Mouse (Mus musculus): ENCODE measurements around the gene Cyb5d2. TPM values are rescaled to one million over a fixed set of nuclear protein-coding genes. Genes with fewer than 3 reads are reported as not detected.

The Cyb5d2 gene
- polyA plus RNA-seq (2014; fragmentation: Nextera tagmentation; extraction: Ambion mirVana), result 3.8 and 5.6 TPM in 2 replicates

DNA sequence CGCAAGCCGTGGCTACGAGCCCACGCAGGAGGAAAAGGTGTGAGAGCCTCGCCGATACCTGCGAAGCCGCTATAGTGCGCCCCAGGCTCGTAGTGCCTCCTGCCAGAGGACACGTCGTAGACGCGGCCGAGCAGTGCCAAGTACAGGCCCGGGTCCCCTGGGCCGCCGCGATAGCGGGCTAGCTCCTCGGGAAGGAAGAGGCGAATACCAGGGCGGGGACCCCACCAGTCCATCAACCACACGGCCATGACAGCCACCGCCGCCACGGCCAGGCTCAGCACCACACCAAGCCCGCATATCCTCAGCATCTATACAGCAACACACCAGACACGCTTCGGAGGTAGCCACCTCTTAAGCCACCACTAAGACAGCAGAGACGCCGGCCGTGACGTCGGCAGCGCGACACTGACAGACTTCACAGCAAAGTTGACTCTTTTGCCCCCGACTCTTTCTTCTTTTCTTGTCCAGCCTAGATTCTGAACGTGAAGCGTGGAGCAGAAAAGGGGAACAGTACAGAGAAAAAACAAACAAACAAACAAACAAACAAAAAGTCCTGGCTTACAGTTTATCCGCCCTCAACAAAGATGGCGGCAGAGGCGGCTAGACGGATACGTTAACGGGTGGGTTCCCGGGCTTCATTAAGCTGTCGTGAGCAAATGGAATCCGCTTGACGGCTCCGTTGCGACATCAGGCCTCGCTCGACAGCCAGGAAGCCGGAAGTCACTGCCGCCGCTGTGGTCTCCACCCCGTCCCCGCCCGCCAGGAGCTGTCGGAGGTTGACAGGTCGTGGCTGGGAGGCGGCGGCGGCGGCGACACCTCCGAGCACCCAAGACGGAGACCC, at the start of gene Cyb5d2, which contains the start of gene Zzef1:
TSS of gene Cyb5d2 (minus strand) at position 688 of the 841 bp plus-strand sequence.
TSS of gene Zzef1 (plus strand) at position 772 of the 841 bp plus-strand sequence.
- peak within 1 kb of the TSS; percentile 85 for H3K4me2 ChIP-seq (ENCODE audit: low read depth, low read length, severe bottlenecking)
- under 1% methylated on average over 69 of the region's 69 CpGs for WGBS
- H3K27ac ChIP-seq (ENCODE audit: low read depth, low read length), result peak within 1 kb of the TSS; percentile 41; the same call in 1 of the 2 replicates
- no peaks in the 10 kb centered on the region for H3K36me3 ChIP-seq (ENCODE audit: control insufficient read depth, insufficient read depth, low read length)
- DNase-seq (ENCODE audit: low spot score) (peak; percentile 95), ATAC-seq (replicated peaks; ENCODE audit: low FRiP score) (peak; percentile 93)
- H3K9me3 ChIP-seq (ENCODE audit: control insufficient read depth, low read length), result no peaks in the 10 kb centered on the region
- H3K27me3 ChIP-seq (ENCODE audit: control insufficient read depth, insufficient read depth, low read length), result no peaks in the 10 kb centered on the region
- no peaks in the 10 kb centered on the region; the same call in 1 of the 2 replicates for H3K4me1 ChIP-seq (replicated peaks; ENCODE audit: control insufficient read depth, insufficient read depth, low read length)
- H3K4me3 ChIP-seq (ENCODE audit: low read depth, low read length), result peak within 1 kb of the TSS; percentile 94
- peak within 1 kb of the TSS; percentile 87 for H3K9ac ChIP-seq (ENCODE audit: low read length)

DNA sequence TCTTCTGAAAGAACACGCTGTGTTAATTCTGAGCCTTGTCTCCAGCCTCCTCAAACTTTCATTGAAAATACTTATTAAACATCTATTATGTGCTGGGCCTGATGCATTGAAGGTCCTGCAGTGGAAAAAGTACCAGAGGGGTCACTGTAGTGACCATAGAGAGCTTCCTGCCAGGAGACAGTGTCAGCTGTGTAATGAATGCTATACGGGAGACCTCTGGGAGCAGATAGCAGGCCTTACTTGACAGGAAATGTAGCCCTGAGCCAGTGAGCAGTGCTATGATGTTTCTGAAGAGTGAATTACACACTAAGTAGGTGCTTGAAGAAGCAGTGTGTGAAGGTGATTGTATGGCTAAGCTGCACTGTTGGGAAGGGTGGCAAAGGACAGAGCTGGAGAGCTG, 49.6 kb upstream of the Cyb5d2 start:
- Histone ChIP-seq H3K4me1 (replicated peaks; ENCODE audit: control insufficient read depth, insufficient read depth, low read length) (no peaks in the 10 kb centered on the region), H3K4me3 (ENCODE audit: low read depth, low read length) (no peak overlapping the region), H3K27me3 (ENCODE audit: control insufficient read depth, insufficient read depth, low read length) (no peaks in the 10 kb centered on the region), H3K4me2 (ENCODE audit: low read depth, low read length, severe bottlenecking) (no peak overlapping the region), H3K9me3 (ENCODE audit: control insufficient read depth, low read length) (no peaks in the 10 kb centered on the region), H3K9ac (ENCODE audit: low read length) (no peak overlapping the region), H3K27ac (ENCODE audit: low read depth, low read length) (no peak overlapping the region), H3K36me3 (ENCODE audit: control insufficient read depth, insufficient read depth, low read length) (no peaks in the 10 kb centered on the region)
- DNase-seq (ENCODE audit: low spot score) (no peak), ATAC-seq (replicated peaks; ENCODE audit: low FRiP score) (no peak)
- WGBS, result 93% methylated on average over 2 of the region's 2 CpGs

DNA sequence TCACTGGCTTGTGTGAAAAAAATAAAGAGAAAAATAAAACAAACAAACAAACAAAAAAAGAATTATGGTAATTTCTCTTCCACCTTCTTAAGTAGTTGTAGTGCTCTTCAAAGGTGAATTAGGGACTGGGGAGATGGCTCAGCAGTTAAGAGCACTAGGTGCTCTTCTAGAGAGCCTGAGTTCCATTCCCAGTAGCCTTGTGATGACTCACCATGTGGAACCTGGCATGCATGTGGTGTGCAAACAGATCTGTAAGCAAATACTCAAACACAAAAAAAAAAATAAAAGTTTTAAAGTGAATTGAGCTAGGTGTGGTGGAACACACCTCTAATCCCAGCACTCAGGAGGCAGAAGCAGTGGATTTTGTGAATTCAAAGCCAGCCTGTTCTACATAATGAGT, 47.6 kb upstream of the Cyb5d2 start:
- Histone ChIP-seq H3K9me3 (ENCODE audit: control insufficient read depth, low read length) (no peaks in the 10 kb centered on the region), H3K4me2 (ENCODE audit: low read depth, low read length, severe bottlenecking) (no peak overlapping the region), H3K4me1 (replicated peaks; ENCODE audit: control insufficient read depth, insufficient read depth, low read length) (no peaks in the 10 kb centered on the region), H3K9ac (ENCODE audit: low read length) (no peak overlapping the region), H3K27me3 (ENCODE audit: control insufficient read depth, insufficient read depth, low read length) (no peaks in the 10 kb centered on the region), H3K4me3 (ENCODE audit: low read depth, low read length) (no peak overlapping the region), H3K27ac (ENCODE audit: low read depth, low read length) (no peak overlapping the region), H3K36me3 (ENCODE audit: control insufficient read depth, insufficient read depth, low read length) (no peaks in the 10 kb centered on the region)
- no peak for ATAC-seq (replicated peaks; ENCODE audit: low FRiP score)
- DNase-seq (ENCODE audit: low spot score), result no peak

DNA sequence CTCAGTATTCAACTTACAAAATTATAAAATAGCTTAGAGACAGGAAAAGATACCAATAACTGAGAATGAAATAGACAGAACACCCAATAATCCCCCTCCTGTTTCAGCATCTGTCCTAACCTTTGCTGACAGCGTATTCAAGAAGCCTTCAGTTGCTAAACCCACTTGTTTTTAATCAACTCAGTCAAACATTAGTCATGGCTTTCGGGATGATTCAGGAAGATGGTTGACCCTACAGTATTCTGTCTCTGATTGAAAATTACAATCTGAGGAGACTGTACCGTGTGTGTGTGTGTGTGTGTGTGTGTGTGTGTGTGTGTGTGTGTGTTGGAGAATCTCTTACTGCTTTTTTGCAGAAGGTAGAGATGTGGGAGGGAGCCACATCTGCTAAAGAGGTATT, 46.8 kb upstream of the Cyb5d2 start:
- ATAC-seq (replicated peaks; ENCODE audit: low FRiP score), result no peak
- Histone ChIP-seq H3K36me3 (ENCODE audit: control insufficient read depth, insufficient read depth, low read length) (no peaks in the 10 kb centered on the region), H3K9ac (ENCODE audit: low read length) (no peak overlapping the region), H3K4me1 (replicated peaks; ENCODE audit: control insufficient read depth, insufficient read depth, low read length) (no peaks in the 10 kb centered on the region), H3K27ac (ENCODE audit: low read depth, low read length) (no peak overlapping the region), H3K9me3 (ENCODE audit: control insufficient read depth, low read length) (no peaks in the 10 kb centered on the region), H3K4me2 (ENCODE audit: low read depth, low read length, severe bottlenecking) (no peak overlapping the region), H3K4me3 (ENCODE audit: low read depth, low read length) (no peak overlapping the region), H3K27me3 (ENCODE audit: control insufficient read depth, insufficient read depth, low read length) (no peaks in the 10 kb centered on the region)
- 88% methylated on average over 3 of the region's 3 CpGs for WGBS
- DNase-seq (ENCODE audit: low spot score), result no peak

DNA sequence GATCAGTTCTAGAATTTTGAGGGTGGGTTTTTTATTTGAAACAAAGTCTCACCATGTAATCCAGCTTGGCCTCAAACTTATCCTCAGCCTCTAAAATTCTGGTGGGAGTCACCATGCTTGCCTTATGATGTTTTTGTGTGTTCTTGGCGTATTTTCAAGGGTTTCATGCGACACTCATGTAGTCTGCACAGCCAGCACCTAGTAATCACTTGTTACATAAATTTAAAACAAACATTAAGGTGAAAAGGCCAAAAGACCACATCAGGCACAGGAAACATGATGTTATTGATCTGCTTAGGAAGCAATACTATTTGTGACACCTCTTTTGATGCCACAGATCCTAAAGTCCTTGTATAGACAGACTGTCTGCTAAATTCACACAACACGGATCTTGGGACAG, 33.9 kb upstream of the Cyb5d2 start:
- Histone ChIP-seq H3K27ac (ENCODE audit: low read depth, low read length) (no peak overlapping the region), H3K9ac (ENCODE audit: low read length) (no peak overlapping the region), H3K4me3 (ENCODE audit: low read depth, low read length) (no peak overlapping the region), H3K36me3 (ENCODE audit: control insufficient read depth, insufficient read depth, low read length) (no peaks in the 10 kb centered on the region), H3K9me3 (ENCODE audit: control insufficient read depth, low read length) (no peaks in the 10 kb centered on the region), H3K4me1 (replicated peaks; ENCODE audit: control insufficient read depth, insufficient read depth, low read length) (no peaks in the 10 kb centered on the region), H3K27me3 (ENCODE audit: control insufficient read depth, insufficient read depth, low read length) (no peaks in the 10 kb centered on the region), H3K4me2 (ENCODE audit: low read depth, low read length, severe bottlenecking) (no peak overlapping the region)
- no peak for DNase-seq (ENCODE audit: low spot score)
- WGBS, result 92% methylated on average over 3 of the region's 3 CpGs
- ATAC-seq (replicated peaks; ENCODE audit: low FRiP score), result no peak

DNA sequence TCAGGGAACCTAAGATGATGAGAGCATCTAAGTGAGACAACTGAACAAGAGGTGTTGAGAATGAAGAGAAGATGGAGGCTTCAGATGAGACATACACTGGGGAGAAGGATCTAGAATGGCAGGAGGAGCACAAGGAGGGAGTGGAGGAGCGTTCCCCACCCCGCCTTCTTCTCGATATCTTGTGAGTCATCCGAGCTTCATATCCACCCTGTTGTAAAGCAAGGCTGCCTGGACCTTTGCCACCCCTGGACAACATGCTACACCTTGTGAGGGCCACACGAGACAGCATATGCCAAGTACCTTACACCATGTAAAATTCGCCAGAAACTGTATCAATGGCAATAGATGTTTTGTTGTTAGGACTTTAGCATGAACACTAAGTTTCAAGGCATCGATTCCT, 25.1 kb upstream of the Cyb5d2 start:
- Histone ChIP-seq H3K4me3 (ENCODE audit: low read depth, low read length) (no peak overlapping the region), H3K4me2 (ENCODE audit: low read depth, low read length, severe bottlenecking) (no peak overlapping the region), H3K9ac (ENCODE audit: low read length) (no peak overlapping the region), H3K4me1 (replicated peaks; ENCODE audit: control insufficient read depth, insufficient read depth, low read length) (no peaks in the 10 kb centered on the region), H3K9me3 (ENCODE audit: control insufficient read depth, low read length) (no peaks in the 10 kb centered on the region), H3K36me3 (ENCODE audit: control insufficient read depth, insufficient read depth, low read length) (no peaks in the 10 kb centered on the region; the same call in 1 of the 2 replicates), H3K27me3 (ENCODE audit: control insufficient read depth, insufficient read depth, low read length) (no peaks in the 10 kb centered on the region), H3K27ac (ENCODE audit: low read depth, low read length) (no peak overlapping the region)
- DNase-seq (ENCODE audit: low spot score), result no peak
- 93% methylated on average over 7 of the region's 7 CpGs for WGBS
- ATAC-seq (replicated peaks; ENCODE audit: low FRiP score), result no peak

DNA sequence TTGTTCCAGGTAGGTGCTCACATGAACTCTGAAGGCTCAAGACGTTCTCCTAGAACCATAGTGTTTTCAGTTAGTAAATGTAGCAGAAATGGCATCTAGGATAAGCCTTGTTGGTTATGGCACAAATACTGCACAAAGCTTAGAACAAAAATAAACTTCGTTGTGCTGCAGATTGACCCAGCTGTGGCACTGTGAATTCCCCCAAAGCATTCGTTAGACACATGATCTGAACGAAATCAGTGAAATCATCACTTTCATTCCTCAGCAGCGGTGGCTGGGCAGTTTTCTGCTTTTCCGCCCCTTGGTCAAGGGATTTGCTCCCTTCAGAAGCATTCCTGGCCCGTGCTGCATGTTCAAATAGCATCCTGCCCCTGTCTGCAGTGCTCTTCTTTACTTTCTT, 22.1 kb upstream of the Cyb5d2 start:
- WGBS, result 85% methylated on average over 7 of the region's 7 CpGs
- H3K36me3 ChIP-seq (ENCODE audit: control insufficient read depth, insufficient read depth, low read length), result no peaks in the 10 kb centered on the region
- H3K4me3 ChIP-seq (ENCODE audit: low read depth, low read length), result no peak overlapping the region
- no peak overlapping the region for H3K4me2 ChIP-seq (ENCODE audit: low read depth, low read length, severe bottlenecking)
- ATAC-seq (replicated peaks; ENCODE audit: low FRiP score) (no peak), DNase-seq (ENCODE audit: low spot score) (no peak)
- H3K27me3 ChIP-seq (ENCODE audit: control insufficient read depth, insufficient read depth, low read length), result no peaks in the 10 kb centered on the region
- H3K9me3 ChIP-seq (ENCODE audit: control insufficient read depth, low read length), result no peaks in the 10 kb centered on the region; the same call in 1 of the 2 replicates
- H3K9ac ChIP-seq (ENCODE audit: low read length), result no peak overlapping the region
- H3K27ac ChIP-seq (ENCODE audit: low read depth, low read length), result no peak overlapping the region
- no peaks in the 10 kb centered on the region for H3K4me1 ChIP-seq (replicated peaks; ENCODE audit: control insufficient read depth, insufficient read depth, low read length)

DNA sequence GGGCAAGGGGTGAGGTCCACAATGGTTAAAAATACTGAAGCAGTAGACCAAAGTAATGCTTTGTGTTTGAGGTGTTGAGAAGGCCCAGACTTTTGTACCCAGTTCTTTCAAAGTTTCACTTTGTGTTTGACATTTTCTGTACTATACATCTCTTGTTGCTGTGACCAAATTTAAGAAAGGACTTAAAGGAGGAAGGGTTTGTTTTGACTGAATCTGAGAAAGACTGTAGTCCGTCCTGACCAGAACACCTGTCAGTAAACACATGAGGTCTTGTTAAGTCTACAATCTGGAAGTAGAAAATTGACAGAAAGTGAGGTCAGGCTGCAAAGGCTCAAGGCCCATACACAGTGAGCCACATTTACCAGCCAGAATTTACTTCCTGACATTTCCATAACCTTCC, 20.9 kb upstream of the Cyb5d2 start:
- Histone ChIP-seq H3K9ac (ENCODE audit: low read length) (no peak overlapping the region), H3K27ac (ENCODE audit: low read depth, low read length) (no peak overlapping the region), H3K36me3 (ENCODE audit: control insufficient read depth, insufficient read depth, low read length) (no peaks in the 10 kb centered on the region), H3K9me3 (ENCODE audit: control insufficient read depth, low read length) (no peaks in the 10 kb centered on the region; the same call in 1 of the 2 replicates), H3K4me3 (ENCODE audit: low read depth, low read length) (no peak overlapping the region), H3K4me1 (replicated peaks; ENCODE audit: control insufficient read depth, insufficient read depth, low read length) (no peaks in the 10 kb centered on the region), H3K4me2 (ENCODE audit: low read depth, low read length, severe bottlenecking) (no peak overlapping the region), H3K27me3 (ENCODE audit: control insufficient read depth, insufficient read depth, low read length) (no peaks in the 10 kb centered on the region)
- 87% methylated on average over 1 of the region's 1 CpGs for WGBS
- ATAC-seq (replicated peaks; ENCODE audit: low FRiP score) (no peak), DNase-seq (ENCODE audit: low spot score) (no peak)

DNA sequence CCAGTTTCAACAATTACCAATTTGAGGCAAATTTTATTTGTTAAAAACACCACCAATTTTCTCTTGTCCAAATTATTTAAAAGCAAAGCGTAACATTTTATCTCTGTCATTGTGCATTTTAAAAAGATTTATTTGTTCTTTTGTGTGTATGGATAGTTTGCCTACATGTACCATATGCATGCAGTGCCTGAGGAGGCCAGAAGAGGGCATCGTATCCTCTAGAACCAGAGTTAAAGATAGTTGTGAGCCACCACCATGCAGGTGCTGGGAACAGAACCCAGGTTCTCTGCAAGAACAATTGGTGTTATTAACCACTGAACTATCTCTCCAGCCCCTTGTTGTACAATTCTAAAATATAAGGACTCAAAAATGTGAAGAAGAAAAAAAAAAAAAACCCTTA, 18.2 kb upstream of the Cyb5d2 start:
- 76% methylated on average over 2 of the region's 2 CpGs for WGBS
- Histone ChIP-seq H3K27me3 (ENCODE audit: control insufficient read depth, insufficient read depth, low read length) (no peaks in the 10 kb centered on the region), H3K27ac (ENCODE audit: low read depth, low read length) (no peak overlapping the region), H3K9ac (ENCODE audit: low read length) (no peak overlapping the region), H3K4me1 (replicated peaks; ENCODE audit: control insufficient read depth, insufficient read depth, low read length) (no peaks in the 10 kb centered on the region), H3K4me3 (ENCODE audit: low read depth, low read length) (no peak overlapping the region), H3K4me2 (ENCODE audit: low read depth, low read length, severe bottlenecking) (no peak overlapping the region), H3K9me3 (ENCODE audit: control insufficient read depth, low read length) (no peaks in the 10 kb centered on the region; the same call in 1 of the 2 replicates), H3K36me3 (ENCODE audit: control insufficient read depth, insufficient read depth, low read length) (no peaks in the 10 kb centered on the region)
- no peak for DNase-seq (ENCODE audit: low spot score)
- no peak for ATAC-seq (replicated peaks; ENCODE audit: low FRiP score)

Data from forebrain, embryonic 11.5 days (tissue).